Mouse (Mus musculus): ENCODE data around the gene Gm4836. TPM values are rescaled to one million over a fixed set of nuclear protein-coding genes. Genes with fewer than 3 reads are reported as not detected.
"Not testable (repeated sequence)": the region's sequence is repeated elsewhere in the genome, so short reads cannot be mapped to it uniquely, and the experiment has no call there.

Gm4836 gene
- polyA plus RNA-seq (2015; fragmentation: Nextera tagmentation; extraction: Ambion mirVana) = not detected in 2 replicates

- not testable (repeated sequence) for H3K9ac ChIP-seq (replicated peaks); H3K9me3 ChIP-seq (replicated peaks); H3K27me3 ChIP-seq (replicated peaks); H3K4me1 ChIP-seq; H3K36me3 ChIP-seq; H3K4me3 ChIP-seq (replicated peaks); H3K27ac ChIP-seq (replicated peaks); H3K4me2 ChIP-seq; ATAC-seq (ENCODE audit: low FRiP score)
- WGBS = no CpG with 5 or more reads among the region's 6 CpGs
Observed at GRCm38 (mm10) chrX:28293532-28293931, at the start of gene Gm4836. Gene Gm4836, minus strand, starts transcription at chrX:28293632.
